Mouse (Mus musculus) left cerebral cortex, postnatal 10 days (tissue): ENCODE results near the gene Cdh23. TPM values are rescaled to one million over a fixed set of nuclear protein-coding genes. Genes with fewer than 3 reads are reported as not detected.

ENCODE experiments used
- DNase-seq, 2 experiments: peaks; one replicate each; pipeline ENCODE4 v3.0.0; 2021 to 2022; ENCODE audit warnings: low spot score in 2 of 2, mixed read lengths in 1 of 2; ENCODE audit errors: extremely low spot score in 1 of 2
- intact Hi-C: fragments of 180-260 bp; cut with DNase I; formaldehyde crosslinking; loops from one replicate; pipeline ENCODE4 v1.15.1; 2025
- total RNA-seq, 2 experiments: library from RNA; stranded (reverse); gene quantifications; 2 replicates each; pipeline ENCODE4 v1.2.3; 2021

The Cdh23 gene
- total RNA-seq, 2 experiments from 2014 or later, result 2.1 TPM

DNA sequence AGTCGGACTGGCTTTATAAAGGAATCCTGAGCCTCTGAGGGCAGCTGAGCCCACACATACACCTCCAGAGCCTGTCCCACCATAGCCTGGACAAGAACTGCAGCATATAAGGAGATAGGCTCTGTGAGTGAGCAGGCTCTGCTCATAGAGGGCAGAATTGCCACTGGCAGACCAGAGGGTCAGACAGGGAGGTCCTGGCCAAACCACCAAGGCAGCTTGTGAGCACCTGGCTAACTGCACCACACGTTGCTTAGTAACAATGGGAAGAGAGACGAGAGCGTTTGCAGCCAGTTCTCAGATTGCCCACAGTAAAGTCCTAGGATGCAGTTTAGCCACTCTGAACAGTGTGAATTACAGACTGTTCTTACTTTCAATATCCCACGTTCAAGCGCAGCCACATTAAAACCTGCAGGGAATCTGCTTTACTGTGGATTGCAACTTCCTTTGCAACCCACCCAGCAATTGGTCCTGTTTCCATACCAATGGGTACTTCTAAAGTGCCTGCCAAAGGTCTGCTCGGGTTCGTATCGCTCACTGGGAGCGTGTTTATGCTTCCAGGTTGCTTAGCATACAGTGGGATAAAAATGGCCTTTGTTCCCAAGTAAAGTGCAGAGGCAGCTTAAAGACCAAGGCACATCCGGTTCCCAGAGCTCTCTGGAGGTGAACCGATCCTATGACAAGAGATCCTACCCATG, 334.5 kb downstream of the Cdh23 start:
- DNase-seq, result no peak
- intact Hi-C loops, result no loop called here

DNA sequence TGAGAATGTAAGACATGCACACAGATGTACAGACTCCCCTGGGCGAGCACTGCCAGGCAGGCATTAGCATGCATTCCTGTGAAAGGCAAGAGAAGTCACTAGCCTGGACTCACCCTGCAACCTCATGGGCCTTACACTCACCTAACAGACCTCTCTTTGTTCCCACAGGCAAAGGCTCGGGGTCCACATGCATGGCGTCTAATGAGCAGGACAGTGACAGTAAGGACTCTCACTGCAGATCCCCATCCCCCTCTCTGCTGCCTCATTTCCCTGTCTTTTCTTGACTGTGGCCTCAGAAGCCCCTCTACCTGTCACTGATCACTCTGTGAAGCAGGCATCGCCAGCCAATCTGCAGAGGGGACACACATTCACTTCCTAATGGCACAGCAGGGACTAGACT, 337.5 kb downstream of the Cdh23 start:
- no peak for DNase-seq
- intact Hi-C loops, result no loop called here

DNA sequence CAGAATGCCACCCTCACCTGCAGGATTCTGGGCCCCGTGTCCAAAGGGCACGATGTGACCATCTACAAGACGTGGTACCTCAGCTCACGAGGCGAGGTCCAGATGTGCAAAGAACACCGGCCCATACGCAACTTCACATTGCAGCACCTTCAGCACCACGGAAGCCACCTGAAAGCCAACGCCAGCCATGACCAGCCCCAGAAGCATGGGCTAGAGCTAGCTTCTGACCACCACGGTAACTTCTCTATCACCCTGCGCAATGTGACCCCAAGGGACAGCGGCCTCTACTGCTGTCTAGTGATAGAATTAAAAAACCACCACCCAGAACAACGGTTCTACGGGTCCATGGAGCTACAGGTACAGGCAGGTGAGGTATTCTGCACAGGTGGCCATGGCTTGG, 338.4 kb downstream of the Cdh23 start:
- intact Hi-C loops, result no loop called here
- DNase-seq, result no peak

DNA sequence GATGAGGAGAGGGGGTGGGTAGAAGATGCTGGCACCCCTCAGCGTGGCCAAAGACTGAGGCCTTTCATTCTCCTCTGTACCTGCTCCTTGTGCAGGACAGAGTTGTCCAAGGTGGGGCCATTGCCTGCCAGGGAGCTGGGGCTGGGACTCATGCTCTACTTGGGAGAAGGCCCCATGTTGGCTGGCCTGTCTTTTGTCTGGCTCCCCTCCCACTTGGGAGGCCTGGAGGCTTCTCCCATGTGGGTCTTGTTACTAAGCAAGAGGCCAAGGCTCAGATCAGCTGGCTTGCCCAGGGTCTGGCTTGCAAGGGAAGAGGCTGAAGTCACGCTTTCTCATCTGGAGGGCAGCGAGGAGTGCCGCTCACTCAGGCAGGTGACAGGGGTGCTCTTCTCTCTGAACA, 338.8 kb downstream of the Cdh23 start:
- DNase-seq, result no peak
- intact Hi-C loops, result no loop called here

DNA sequence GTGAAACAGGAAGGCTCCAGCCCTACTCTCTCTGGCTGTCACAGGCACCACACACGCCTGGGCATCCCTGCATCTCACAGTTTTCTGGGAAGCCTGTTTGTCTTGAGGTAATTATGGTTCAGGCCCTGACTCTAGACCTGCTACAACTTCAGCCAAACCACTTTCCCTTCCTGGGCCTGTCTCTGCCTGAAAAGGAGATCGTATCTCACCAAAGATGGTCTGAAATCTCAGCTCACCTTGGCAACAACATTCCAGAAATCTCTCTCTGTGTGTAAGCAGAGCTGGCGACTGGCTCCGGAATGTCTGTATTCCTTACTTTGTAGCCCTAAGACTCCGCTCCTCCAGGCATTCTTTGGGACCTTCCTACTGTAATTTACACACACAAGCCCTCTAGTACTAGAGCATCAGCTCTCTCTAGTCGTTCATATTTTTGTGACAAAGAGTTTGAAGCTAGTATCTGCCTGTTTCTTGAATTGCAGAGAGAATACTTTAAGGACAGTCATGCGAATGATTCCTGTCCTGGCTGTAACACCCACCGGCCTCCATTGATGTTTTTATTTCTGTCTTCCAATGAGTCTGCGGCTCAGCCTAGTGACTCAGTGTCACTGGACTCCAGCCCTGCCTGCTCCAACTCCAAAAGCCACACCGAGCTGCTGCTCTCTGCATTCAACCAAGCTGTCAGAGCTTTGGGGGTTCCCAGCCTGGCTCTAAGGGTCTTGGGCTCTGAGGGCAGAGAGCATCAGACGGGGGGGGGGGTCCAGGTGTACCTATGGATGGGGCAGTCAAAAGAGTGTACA, 341.2 kb downstream of the Cdh23 start:
- DNase-seq, result no peak
- intact Hi-C loops, result no loop called here

DNA sequence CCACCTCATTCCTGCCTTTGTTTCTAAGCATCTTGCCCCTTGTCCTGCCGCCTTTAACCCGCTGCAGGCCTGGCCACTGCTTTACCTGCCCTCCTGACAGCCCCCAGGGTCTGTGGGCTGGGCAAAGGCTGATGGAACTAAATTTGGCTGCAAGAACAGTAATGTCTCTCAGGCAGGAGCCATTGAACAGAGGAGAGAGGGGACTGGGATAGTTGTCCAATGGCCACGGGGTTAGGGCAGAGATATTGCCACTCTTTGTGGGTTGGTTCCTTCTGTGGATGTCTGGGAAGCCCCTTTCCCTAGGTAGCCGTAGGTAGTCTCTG, 342.3 kb downstream of the Cdh23 start:
- DNase-seq, result no peak
- intact Hi-C loops, result no loop called here

DNA sequence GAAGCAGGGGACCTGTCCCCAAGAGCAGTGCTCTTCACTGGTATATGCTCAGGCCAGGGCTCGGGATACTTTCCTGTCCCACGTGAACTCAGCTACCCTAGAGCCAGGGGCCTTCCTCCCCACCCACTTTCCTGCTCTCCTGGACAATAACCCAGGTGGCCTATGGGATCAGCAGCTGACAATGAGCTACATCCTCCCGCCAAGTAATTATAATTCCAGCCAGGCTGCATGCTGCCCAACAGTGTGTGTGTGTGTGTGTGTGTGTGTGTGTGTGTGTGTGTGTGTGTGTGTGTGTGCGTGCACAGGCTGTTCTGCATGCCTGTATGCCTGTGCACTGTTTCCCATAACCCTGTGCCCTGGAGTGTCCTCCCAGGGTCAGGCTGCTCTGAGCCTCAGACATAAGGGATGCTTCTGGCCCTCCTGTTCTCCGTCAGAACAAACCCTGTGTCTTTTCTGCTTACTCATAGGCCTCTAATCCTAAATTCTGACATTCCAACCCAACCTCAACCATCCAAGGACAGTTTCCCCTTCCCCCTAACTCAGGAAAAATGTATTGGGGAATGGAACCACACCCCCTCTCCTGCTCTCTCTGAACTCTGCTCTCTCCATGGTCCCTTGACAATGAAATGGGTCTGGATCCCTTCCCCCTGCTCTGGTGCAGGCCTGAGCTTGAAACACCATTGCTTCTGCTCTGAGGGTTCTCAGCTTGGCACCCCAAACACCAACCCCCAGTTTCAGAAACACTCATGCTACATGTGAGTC, 342.9 kb downstream of the Cdh23 start:
- intact Hi-C loops, result no loop called here
- DNase-seq, result no peak

DNA sequence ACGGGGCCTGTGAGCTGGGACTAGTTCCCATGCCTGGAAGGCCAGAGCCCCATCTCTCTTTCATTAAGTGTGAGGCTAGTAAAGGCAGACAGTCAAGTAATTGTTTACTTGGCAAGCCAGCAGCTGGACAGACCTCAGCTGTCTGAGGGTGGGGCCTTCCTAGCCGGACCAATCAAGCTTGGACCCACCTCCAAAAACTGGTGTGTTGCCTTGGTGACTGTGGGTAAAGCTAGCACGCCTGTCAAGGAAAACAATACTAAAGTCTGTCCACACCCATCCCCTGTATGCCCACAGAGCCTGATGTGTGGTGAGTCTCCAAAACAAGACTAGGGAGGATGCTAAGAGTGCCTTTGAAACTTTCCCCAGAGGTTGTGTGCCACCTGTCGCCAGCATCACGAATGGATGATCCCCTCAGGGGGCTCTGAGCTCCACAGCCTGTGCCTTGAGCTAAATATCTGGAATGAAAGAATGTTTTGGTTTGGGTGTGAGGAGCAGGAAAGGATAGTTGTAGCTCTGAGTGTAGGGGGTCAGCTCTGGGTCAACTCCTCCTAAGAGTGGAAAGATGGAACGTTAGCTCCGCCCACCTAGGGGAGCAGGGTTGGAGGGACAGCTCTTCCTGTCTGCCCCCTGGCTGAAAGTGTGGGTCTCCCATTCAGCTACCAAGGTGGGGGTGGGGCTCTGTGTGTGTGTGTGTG, 344.4 kb downstream of the Cdh23 start:
- peak in 1 of 2 experiments; percentile 68 for DNase-seq
- intact Hi-C loops, result no loop called here

DNA sequence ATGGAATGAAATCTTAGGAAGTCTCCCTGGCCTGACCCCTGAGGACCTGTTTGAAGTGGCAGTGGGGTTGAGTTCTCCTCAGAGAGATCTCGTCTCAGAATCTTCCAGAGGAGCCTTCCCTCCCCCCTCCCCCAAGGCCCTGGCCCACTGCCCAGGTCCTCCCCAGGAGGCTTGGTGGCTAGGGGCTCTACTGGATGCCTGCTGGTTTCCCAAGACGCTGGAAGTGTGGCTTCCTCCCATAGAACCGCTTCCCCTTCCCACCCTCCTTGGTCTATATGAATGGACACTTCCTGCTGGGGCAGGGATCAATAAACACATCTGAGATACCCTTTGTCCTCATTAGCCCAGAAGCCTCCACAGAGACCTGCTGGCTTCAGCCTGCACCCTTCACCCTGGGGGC, 345.0 kb downstream of the Cdh23 start:
- DNase-seq, result no peak
- intact Hi-C loops, result no loop called here

DNA sequence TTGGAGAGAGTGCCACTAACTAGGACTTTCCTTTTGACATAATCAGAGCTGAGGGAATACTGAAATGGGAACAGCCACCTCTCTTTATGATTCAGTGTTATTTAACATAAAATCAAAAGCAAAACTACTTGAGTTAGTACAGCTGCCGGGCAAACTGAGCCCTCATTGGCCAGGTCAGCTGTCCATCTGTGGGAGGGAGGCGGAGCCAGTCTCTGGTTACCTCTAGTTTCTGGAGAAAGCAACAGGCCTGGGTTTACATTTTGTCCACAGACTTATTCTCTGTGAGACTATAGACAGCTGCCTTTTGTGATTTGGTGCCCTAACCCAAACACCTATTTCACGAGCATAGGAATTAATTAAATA, 345.5 kb downstream of the Cdh23 start:
- intact Hi-C loops, result no loop called here
- DNase-seq, result peak; percentile 59 to 89

DNA sequence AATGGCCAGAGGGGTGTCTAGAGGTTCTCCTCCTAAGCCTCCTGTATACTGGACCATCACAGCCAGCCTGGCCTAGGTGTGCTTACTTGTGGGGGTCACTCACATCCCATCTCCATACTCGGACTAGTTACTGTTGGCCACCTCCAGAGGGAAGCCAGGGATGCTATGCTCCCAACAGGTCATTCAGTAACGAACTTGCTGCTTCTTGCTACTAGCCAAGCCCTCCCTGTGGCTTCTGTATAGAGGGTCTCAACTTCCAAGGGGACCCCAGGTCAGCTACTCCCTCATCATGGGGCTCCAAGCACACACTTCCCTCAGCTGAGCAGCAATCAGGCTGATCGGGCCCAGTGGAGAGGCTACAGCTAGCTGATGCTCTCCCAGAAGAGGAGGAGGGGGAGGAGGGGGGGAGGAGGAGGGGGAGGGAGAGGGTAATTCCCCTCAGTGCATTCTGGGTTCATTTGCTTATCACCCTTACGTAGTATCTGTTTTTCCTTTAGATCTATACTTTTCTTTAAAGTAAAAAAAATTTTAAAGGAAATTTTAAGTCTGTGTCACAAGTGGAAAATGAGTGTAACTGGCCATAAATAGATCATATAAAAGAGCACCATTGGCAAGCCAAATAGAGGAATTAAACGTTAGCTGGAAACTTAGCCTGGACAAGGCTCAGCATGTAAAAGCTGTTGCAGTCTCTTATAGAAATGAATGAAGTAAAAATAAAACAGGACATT, 346.0 kb downstream of the Cdh23 start:
- intact Hi-C loops, result no loop called here
- no peak for DNase-seq

DNA sequence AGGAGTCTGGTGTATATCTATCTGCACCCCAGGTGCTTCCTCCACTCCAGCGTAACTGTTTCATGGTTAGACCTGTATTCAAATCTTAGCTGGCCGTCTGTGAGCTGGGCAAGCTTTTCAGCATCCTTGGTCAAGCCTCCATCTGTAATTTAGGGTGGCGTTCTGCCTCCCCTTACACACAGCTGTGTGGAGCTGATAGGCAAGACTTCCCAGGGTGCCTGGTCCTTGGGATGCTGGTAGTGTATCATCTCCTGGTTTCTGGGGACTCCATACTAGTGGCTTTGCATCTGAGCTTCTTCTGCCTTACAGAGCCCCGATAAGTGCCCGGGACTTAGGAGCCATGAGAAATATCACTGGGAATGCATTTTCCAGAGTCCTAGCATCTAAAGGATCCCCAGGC, 346.6 kb downstream of the Cdh23 start:
- intact Hi-C loops, result loop anchor here (5.0 kb wide), 1 partner anchor 58 kb away; no protein-coding TSS in a partner anchor
- DNase-seq, result no peak

DNA sequence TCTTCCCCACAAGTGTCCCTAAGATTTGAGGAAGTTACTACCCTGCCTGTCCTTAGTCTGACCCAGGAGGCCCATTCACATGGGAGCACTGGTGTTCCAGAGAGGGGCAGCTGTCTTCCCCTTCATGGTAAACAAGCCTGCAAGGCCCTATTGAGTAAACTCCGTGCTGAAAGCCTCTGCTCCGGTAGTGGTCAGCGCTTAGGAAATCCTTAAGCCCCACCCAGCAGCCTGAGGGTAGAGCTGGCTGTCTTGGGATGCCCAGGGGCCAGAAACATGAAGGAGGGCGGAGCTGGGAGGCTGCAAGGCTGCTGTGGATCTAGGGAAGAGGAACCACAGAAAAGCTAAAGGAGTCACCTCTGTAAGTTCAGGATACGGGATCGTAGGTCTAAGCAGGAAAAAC, 347.2 kb downstream of the Cdh23 start:
- DNase-seq, result peak in 1 of 2 experiments; percentile 54
- intact Hi-C loops, result loop anchor here (5.0 kb wide), 1 partner anchor 58 kb away; no protein-coding TSS in a partner anchor

DNA sequence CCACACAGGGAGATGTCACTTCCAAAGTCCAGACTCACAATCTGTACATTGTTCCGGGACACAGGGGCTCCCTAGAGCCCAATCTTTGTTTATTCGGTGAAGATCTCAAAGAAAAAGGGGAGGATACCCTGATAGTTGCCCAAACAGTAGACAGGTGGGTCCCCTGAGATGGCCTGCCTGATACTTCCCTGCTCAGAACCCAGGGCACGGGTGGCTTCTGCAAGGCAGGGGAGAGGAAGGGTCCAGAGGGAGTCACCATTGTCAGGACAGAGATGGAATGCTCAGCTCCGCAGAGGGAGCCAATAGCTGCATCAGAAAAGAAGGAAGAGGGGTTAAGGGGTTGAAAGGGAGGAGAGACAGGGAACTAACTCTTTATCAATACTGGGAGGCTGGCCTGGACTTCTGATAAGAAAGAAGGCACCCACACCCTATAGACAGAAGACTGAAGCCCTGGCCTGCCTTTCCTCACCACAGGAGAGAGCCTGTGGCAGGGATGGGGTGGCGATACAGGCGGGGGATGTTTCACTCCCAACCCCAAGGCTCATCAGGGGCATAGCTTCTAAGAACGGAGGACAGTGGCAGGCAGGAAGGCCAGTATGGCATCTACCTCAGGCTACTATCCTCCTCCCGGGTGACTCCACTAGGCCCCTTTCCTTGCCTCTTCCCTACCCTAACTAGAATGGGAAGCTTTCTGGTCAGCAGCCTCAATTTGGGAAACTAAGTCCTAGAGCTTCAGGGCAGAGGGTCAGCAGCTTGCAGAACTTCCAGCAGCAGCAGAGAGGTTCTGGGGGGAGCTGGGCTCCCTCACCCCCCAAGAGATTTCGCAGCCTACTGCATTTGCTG, 348.3 kb downstream of the Cdh23 start:
- intact Hi-C loops, result loop anchor here (5.0 kb wide), 1 partner anchor 59 kb away; no protein-coding TSS in a partner anchor
- DNase-seq, result no peak

DNA sequence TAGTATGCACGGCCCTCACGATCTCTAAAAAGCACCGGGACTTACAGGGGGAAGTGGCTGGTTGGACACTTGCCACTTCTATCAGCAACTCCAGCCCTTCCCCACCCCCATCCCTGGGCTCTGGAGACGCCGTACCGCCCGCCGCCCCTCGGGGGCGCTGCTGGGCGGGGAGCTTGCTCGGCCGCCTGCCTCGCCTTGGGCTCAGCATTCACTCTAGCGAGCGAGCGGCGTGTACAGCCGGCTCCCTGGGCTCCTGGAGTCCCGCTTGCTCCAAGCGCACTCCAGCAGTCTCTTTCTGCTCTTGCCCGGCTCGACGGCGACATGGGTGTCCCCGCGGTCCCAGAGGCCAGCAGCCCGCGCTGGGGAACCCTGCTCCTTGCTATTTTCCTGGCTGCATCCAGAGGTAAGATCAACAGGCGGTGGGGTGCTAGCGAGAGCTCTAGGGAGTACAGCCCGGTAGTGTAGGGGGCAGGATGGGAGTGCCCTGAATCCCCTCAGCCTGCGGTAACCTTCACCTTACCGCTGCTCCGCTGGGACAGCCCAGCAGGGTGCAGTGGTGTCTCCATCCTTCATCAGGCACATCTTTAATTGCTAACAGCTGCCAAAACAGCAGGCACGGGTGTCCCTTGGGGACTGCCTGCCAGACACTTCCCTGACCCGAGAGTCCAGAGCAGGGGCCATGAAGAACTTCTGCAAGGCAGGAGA, 349.4 kb downstream of the Cdh23 start, which contains the start of gene Vsir:
Gene Vsir (plus strand): TSS at position 151 of the 705 bp plus-strand sequence.
- intact Hi-C loops, result loop anchor here (5.0 kb wide), 1 partner anchor 60 kb away; no protein-coding TSS in a partner anchor

DNA sequence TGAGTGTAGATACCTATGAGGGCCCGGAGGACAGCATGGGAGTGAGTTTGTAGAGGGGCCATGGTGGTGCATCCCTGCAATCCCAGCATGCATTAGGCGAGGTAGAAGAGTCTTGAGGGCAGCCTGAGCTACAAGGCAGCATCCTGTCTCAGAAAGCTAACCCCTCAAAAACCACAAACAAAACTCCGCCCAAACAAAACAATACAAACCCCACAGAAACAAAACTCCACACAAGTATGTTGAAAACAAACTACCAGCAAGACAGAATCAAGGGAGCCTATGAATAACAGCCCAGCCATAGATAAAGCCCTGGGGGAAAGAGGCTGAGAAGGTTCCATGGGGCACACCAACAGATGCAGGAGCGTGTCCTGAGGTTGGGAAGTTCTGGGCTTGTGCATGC, 350.2 kb downstream of the Cdh23 start:
- DNase-seq, result no peak
- intact Hi-C loops, result loop anchor here (5.0 kb wide), 1 partner anchor 61 kb away; no protein-coding TSS in a partner anchor

More for the DNA sequence above, 349.4 kb downstream of the Cdh23 start, which contains the start of gene Vsir:
- peak in 1 of 2 experiments; percentile 84 for DNase-seq

DNA sequence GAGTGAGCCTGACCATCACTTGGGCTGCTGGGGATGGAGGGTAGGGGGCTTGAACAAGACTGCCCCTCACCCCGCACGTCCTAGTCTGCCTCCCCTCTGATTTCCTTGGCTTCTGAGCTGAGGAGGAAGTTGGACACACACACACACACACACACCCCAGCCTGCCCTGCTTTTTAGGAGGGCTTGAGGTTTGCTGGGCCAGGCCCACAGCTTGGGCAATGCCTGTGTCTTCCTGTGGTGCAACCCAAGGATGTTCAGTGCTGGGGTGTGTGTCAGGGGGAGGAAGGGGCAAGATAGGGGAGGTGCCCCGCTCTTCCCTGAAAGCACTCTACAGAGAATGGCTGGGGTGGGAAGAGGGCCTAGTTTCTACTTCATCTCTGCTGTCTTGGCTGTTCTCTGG, 352.2 kb downstream of the Cdh23 start:
- intact Hi-C loops, result no loop called here
- DNase-seq, result no peak
